Mouse (Mus musculus) liver, embryonic 15.5 days (tissue): ENCODE data around the gene N4bp3. TPM values are rescaled to one million over a fixed set of nuclear protein-coding genes. Genes with fewer than 3 reads are reported as not detected.
"Not testable (repeated sequence)": the region's sequence is repeated elsewhere in the genome, so short reads cannot be mapped to it uniquely, and the experiment has no call there.

Experiments used
- ATAC-seq: fragments of 200-750 bp; cut with Nextera tagmentation; 2 replicates; pipeline ENCODE4 v1.8.0; 2017; ENCODE audit warnings: moderate number of reproducible peaks, mild to moderate bottlenecking, moderate library complexity; ENCODE audit not compliant: insufficient read depth
- H3K27ac ChIP-seq: fragments of 300-500 bp; sonication (generic); replicated peaks from 2 replicates; pipeline ENCODE4 v1.5.1; 2015; ENCODE audit warnings: mild to moderate bottlenecking, inconsistent platforms
- H3K27me3 ChIP-seq: fragments of 300-500 bp; sonication (generic); 2 replicates; pipeline ENCODE4 v1.6.1; 2015; ENCODE audit warnings: mild to moderate bottlenecking, inconsistent platforms
- H3K36me3 ChIP-seq: fragments of 300-500 bp; sonication (generic); replicated peaks from 2 replicates; pipeline ENCODE4 v1.6.1; 2015; ENCODE audit warnings: moderate library complexity, mild to moderate bottlenecking, inconsistent platforms
- H3K4me1 ChIP-seq: fragments of 300-500 bp; sonication (generic); replicated peaks from 2 replicates; pipeline ENCODE4 v1.6.1; 2015; ENCODE audit warnings: inconsistent platforms
- H3K4me2 ChIP-seq: fragments of 300-500 bp; sonication (generic); 2 replicates; pipeline ENCODE4 v1.6.1; 2015; ENCODE audit warnings: moderate library complexity, mild to moderate bottlenecking, inconsistent platforms
- H3K4me3 ChIP-seq: fragments of 300-500 bp; sonication (generic); replicated peaks from 2 replicates; pipeline ENCODE4 v1.5.1; 2015; ENCODE audit warnings: mild to moderate bottlenecking, inconsistent platforms
- H3K9ac ChIP-seq: fragments of 300-500 bp; sonication (generic); 2 replicates; pipeline ENCODE4 v1.6.1; 2015; ENCODE audit warnings: moderate library complexity, mild to moderate bottlenecking, inconsistent platforms
- H3K9me3 ChIP-seq: fragments of 300-500 bp; sonication (generic); replicated peaks from 2 replicates; pipeline ENCODE4 v1.6.1; 2016; ENCODE audit warnings: inconsistent platforms
- WGBS: fragments of 180-500 bp; shearing (Covaris S2); methylation state at CpG from one replicate; pipeline ENCODE4 v1.1.7; 2015; ENCODE audit warnings: mixed read lengths; ENCODE audit not compliant: insufficient replicate concordance; 5-methylcytosine and 5-hydroxymethylcytosine counted together
- polyA plus RNA-seq: library from polyadenylated mRNA; unstranded; fragments of >200 nt; fragmentation: Nextera tagmentation; extraction: Ambion mirVana; gene quantifications from 2 replicates; pipeline ENCODE4 v1.2.1, GENCODE M21; 2015

N4bp3 gene
- polyA plus RNA-seq, 1 experiment from 2014 or later, result 2.9 TPM

DNA sequence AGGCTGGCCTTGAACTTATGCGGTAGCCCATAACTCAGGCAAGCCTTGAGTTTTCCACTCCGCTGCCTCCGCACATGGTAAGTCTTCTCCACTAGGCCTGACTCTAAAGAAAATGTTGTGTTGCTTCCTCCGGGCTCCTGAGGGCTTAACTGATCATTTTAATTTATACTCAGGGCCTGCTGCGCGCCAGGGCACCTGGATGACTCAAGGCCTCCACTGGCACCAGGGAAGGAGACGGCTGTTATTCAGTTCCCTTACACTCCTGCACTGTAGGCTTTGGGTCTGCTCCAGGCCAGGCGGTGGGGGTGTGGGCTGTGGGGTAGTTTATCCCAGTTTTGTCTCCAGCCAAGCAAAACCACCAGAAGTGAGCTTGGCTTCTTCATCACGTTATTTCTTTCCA is 22.6 kb upstream of the N4bp3 start:
- Histone ChIP-seq H3K4me3 (no peak overlapping the region), H3K9ac (no peak overlapping the region), H3K36me3 (no peaks in the 10 kb centered on the region), H3K27me3 (no peaks in the 10 kb centered on the region), H3K4me2 (no peak overlapping the region), H3K27ac (no peak overlapping the region), H3K4me1 (no peaks in the 10 kb centered on the region), H3K9me3 (no peaks in the 10 kb centered on the region)
- ATAC-seq, result no peak
- WGBS, result 73% methylated on average over 9 of the region's 9 CpGs

DNA sequence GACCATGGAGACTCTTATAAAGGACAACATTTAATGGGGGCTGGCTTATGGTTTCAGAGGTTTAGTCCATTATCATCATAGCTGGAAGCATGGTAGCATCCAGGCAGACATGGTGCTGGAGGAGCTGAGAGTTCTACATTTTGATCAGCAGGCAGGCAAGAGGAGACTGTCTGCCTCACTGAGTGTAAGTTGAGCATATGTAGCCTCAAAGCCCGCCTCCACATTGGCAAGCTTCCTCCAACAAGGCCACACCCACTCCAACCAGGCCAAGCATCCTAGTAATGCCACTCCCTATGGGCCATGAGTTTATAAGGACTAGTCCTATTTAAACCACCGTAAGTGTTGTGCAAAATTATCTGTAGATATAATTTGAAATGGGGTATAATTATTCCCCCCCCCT is 20.7 kb upstream of the N4bp3 start:
- Histone ChIP-seq H3K9ac (no peak overlapping the region), H3K27ac (no peak overlapping the region), H3K4me3 (no peak overlapping the region), H3K4me2 (no peak overlapping the region), H3K36me3 (no peaks in the 10 kb centered on the region), H3K4me1 (no peaks in the 10 kb centered on the region), H3K27me3 (no peaks in the 10 kb centered on the region), H3K9me3 (no peaks in the 10 kb centered on the region)
- no peak for ATAC-seq
- WGBS, result 52% methylated on average over 2 of the region's 2 CpGs

DNA sequence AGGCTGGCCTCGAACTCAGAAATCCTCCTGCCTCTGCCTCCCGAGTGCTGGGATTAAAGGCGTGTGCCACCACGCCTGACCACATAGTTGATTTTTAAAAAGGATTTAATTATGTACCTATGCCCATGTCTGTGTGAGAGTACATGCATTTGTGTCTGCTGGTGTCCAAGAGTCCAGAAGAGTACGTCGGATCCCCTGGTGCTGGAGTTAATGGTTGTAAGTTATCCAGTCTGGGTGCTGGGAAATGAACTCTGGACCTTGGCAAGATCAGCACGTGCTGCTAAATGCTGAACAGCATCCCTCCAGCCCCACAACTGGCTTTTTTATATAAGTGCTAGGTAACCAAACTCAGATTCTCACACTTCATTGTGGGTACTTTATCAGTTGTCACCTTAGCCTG is 20.2 kb upstream of the N4bp3 start:
- H3K36me3 ChIP-seq, result no peaks in the 10 kb centered on the region
- WGBS, result 71% methylated on average over 7 of the region's 7 CpGs
- no peaks in the 10 kb centered on the region for H3K4me1 ChIP-seq
- no peak overlapping the region for H3K27ac ChIP-seq
- no peak overlapping the region for H3K9ac ChIP-seq
- H3K27me3 ChIP-seq, result no peaks in the 10 kb centered on the region
- H3K4me3 ChIP-seq, result no peak overlapping the region
- H3K9me3 ChIP-seq, result no peaks in the 10 kb centered on the region
- no peak for ATAC-seq
- H3K4me2 ChIP-seq, result no peak overlapping the region

DNA sequence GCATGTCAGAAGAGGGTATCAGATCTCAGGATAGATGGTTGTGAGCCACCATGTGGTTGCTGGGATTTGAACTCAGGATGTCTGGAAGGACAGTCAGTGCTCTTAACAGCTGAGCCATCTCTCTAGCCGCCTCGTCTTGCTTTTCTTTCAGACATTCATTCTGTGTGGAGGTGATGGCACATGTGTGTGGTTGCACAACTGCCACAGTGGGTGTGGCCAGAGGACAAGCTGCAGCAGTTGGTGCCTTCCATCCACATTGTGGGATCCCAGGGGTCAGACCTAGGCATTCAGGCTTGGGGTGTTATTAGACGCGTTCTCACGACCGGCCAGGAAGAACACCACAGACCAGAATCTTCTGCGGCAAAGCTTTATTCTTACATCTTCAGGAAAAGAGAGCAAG is 14.1 kb upstream of the N4bp3 start:
- not testable (repeated sequence) for H3K36me3 ChIP-seq, ATAC-seq, H3K9ac ChIP-seq, H3K4me1 ChIP-seq, H3K4me2 ChIP-seq, H3K27ac ChIP-seq, H3K27me3 ChIP-seq, H3K4me3 ChIP-seq, H3K9me3 ChIP-seq
- WGBS, result 80% methylated on average over 7 of the region's 7 CpGs

DNA sequence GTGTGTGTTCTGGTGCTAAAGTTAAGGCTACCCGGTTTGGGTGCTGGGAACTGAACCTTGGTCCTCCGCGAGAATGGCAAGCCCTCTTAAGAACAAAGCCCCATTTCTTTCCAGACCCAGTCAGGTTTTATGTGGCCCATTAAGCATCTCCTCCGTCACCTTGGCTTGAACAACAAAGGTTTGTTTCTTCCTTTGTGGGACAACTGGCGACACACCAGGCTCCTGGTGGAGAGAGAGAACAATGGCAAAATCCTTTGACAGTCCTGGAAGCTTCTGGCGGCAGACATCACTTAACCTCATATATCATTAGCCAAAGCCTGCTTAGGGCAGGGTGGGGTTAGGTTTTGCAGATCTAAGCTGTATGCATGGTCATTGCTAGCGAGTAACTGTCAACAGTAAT is 12.0 kb upstream of the N4bp3 start:
- 72% methylated on average over 7 of the region's 7 CpGs for WGBS
- no peaks in the 10 kb centered on the region for H3K36me3 ChIP-seq
- no peak for ATAC-seq

DNA sequence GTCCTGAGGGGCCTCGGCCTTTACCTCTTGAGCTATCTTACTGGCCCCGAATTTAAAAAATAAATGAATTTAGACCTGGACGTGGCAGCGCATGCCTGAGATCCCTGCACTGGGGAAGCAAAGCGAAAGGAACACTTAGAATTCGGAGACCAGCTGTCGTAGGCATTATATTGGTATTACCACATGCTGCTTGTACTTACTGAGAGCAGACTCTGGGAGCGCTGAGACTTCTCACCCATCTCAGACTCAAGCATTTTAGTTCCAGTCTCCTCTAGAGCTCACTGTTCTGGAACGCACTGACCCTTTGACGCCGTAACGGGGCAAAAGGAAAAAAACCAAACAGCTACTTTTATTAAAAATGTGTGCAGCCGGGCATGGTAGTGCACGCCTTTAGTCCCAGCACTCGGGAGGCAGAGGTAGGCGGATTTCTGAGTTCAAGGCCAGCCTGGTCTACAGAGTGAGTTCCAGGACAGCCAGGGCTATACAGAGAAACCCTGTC is 11.3 kb upstream of the N4bp3 start:
- Histone ChIP-seq H3K4me2 (no peak overlapping the region), H3K27ac (no peak overlapping the region), H3K9me3 (no peaks in the 10 kb centered on the region), H3K9ac (no peak overlapping the region), H3K4me1 (peaks cover 10% of the 10 kb centered on the region), H3K27me3 (no peaks in the 10 kb centered on the region), H3K36me3 (no peaks in the 10 kb centered on the region), H3K4me3 (no peak overlapping the region)
- WGBS, result 77% methylated on average over 16 of the region's 16 CpGs
- ATAC-seq, result no peak

More for the DNA sequence above, 12.0 kb upstream of the N4bp3 start:
- H3K9ac ChIP-seq, result no peak overlapping the region
- no peaks in the 10 kb centered on the region for H3K9me3 ChIP-seq
- H3K4me2 ChIP-seq, result no peak overlapping the region
- no peak overlapping the region for H3K4me3 ChIP-seq
- peaks cover 10% of the 10 kb centered on the region for H3K4me1 ChIP-seq
- H3K27ac ChIP-seq, result no peak overlapping the region
- no peaks in the 10 kb centered on the region for H3K27me3 ChIP-seq

DNA sequence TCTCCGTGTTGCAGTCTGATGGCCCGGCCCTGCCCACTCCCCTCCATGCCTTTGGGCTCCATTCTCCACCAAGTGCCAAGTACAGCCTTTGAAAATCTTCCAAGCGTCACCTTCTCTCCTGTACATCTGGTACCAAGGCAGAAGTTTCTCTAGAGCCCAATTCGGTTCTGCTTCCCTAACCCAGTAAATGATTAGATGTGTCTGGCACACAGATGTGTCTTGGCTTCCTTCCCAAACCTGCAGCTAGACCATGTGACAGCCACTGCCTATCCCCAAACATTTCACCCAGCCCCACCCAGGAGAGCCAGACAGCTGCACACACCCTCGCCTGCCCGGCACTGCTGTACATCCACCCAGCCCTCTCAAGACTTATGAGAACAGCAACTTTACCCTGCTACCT is 8.1 kb upstream of the N4bp3 start:
- H3K4me2 ChIP-seq, result no peak overlapping the region
- no peaks in the 10 kb centered on the region for H3K27me3 ChIP-seq
- peaks cover 10% of the 10 kb centered on the region for H3K4me1 ChIP-seq
- H3K27ac ChIP-seq, result no peak overlapping the region
- 51% methylated on average over 6 of the region's 6 CpGs for WGBS
- no peaks in the 10 kb centered on the region for H3K36me3 ChIP-seq
- ATAC-seq, result peak; percentile 44; the same call in 1 of the 2 replicates
- H3K9ac ChIP-seq, result no peak overlapping the region
- H3K4me3 ChIP-seq, result no peak overlapping the region
- H3K9me3 ChIP-seq, result no peaks in the 10 kb centered on the region

DNA sequence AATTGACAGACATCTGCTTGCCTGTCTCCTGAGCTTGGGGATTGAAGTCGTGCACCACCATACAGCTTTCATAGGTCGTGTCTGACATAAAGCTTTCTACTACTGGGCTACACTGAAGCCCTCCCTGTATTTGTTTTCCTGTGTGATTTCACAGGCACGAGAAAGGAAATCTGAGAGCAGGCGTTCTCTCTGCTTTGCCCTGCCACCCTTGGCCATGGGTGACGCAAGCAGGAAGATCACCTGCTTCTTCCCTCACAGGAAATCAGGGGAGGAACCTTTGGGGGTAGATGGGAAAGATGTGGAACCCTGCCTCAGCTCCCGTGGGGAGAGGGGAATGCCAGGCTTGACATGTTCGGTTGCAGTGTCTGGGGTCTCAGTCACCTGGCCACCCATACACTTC is 7.6 kb upstream of the N4bp3 start:
- WGBS, result 39% methylated on average over 7 of the region's 7 CpGs
- H3K9ac ChIP-seq, result no peak overlapping the region

DNA sequence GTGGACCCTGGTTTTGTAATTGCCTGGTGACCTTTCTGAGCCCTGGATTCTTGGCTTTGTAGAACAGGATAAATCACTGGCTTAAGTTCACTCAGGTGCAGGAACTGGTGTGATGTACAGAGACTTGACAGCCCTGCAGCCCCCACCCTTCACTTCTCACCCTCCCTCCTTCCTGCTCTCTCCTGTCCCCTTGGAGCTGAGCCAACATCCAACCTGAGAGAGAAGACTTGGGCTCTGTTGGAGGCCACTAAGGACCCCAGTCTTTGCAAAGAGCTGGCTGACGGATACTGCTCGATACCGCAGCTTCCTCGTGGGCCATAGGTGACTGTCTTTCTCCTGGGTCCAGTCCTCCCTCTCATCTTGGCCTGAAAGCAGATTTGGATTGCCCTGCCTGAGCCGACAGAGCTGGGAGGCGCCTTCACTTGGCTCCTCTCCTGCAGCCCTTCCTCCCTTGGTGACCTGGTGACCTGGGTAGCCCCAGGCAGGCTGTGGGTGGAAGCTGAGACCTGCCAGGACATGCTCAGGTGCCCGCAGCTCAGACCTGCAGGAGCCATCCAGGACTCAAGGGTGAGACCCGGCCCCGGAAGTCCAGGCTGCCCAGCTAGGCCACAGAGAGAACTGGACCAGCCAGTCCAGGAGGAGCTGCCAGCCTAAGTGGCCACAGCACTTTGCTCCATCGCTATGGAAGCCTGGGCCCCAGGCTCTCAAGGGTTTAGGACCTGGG is 6.3 kb upstream of the N4bp3 start:
- Histone ChIP-seq H3K9me3 (no peaks in the 10 kb centered on the region), H3K4me2 (no peak overlapping the region), H3K9ac (no peak overlapping the region), H3K27ac (no peak overlapping the region), H3K4me1 (peaks cover 10% of the 10 kb centered on the region), H3K36me3 (no peaks in the 10 kb centered on the region), H3K27me3 (peaks cover 7% of the 10 kb centered on the region), H3K4me3 (no peak overlapping the region)
- ATAC-seq, result no peak
- WGBS, result 75% methylated on average over 10 of the region's 10 CpGs

More for the DNA sequence above, 7.6 kb upstream of the N4bp3 start:
- no peak overlapping the region for H3K4me2 ChIP-seq
- no peaks in the 10 kb centered on the region for H3K27me3 ChIP-seq
- ATAC-seq, result no peak
- no peaks in the 10 kb centered on the region for H3K9me3 ChIP-seq
- no peaks in the 10 kb centered on the region for H3K36me3 ChIP-seq
- H3K27ac ChIP-seq, result no peak overlapping the region
- H3K4me1 ChIP-seq, result peaks cover 10% of the 10 kb centered on the region
- H3K4me3 ChIP-seq, result no peak overlapping the region

DNA sequence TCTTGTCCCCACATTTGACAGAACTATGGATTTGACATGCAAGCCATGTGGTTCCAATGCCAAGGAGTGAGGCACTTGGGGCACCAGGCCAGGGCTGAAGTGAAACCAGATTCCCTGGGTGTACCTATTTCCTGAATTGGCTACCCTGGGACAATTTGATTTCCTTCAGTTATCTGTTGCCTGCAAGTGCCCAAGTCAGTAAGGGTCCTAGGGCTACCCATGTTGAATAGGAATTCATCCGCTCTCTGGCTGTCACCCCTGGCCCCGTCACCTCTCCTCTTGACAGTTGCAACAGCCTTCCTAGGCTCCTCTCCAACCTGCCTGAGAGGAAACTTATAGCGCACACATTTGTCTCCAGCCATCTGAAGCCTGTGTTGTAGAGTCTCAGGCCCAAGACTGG is 4.2 kb upstream of the N4bp3 start:
- no peak for ATAC-seq
- Histone ChIP-seq H3K9me3 (no peaks in the 10 kb centered on the region), H3K27me3 (peaks cover 27% of the 10 kb centered on the region), H3K4me3 (no peak overlapping the region), H3K4me2 (no peak overlapping the region), H3K36me3 (no peaks in the 10 kb centered on the region), H3K4me1 (peaks cover 23% of the 10 kb centered on the region), H3K9ac (no peak overlapping the region), H3K27ac (no peak overlapping the region)
- 73% methylated on average over 3 of the region's 3 CpGs for WGBS

DNA sequence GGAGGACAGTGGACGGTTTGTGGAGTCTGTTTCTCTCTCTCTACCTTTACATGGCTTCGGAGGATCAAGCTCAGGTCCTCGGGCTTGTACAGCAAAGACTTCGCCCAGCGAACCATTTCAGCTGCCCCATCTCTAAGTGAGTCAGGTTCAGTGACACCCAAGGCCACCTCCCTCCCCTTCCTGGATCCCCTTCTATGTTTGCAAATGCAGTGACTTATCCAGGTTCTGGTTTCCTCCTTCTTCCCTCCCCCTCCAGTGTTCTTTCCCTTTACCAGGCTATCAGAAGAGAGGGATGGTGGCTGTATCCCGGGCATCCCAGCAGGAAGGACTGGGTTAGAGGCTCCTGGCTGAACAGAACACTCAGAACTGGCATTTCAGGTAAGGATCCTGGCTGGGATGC is 3.1 kb upstream of the N4bp3 start:
- no peak overlapping the region for H3K4me3 ChIP-seq
- 61% methylated on average over 6 of the region's 6 CpGs for WGBS
- H3K9ac ChIP-seq, result no peak overlapping the region
- H3K27me3 ChIP-seq, result peaks cover 39% of the 10 kb centered on the region
- ATAC-seq, result no peak
- no peak overlapping the region for H3K27ac ChIP-seq
- H3K36me3 ChIP-seq, result no peaks in the 10 kb centered on the region
- H3K9me3 ChIP-seq, result no peaks in the 10 kb centered on the region
- H3K4me1 ChIP-seq, result peaks cover 26% of the 10 kb centered on the region
- no peak overlapping the region for H3K4me2 ChIP-seq

DNA sequence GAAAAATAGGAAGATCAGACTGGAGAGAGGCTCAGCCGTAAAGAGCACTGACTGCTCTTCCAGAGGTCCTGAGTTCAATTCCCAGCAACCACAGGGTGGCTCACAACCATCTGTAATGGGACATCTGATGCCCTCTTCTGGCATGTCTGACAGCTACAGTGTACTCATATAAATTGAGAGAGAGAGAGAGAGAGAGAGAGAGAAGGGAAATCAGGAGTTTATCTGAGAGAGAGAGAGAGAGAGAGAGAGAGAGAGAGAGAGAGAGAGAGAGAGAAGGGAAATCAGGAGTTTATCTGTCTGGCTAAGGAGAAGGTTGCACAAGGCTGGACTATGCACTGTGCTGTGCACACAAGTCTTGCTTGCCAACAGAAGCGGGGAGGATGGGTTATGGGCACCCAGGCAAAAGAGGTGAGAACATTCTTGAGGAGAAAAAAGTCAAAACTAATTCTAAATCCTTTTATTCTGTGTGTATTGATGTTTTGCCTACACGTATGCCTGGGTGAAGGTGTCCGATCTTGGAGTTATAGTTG is 2.3 kb upstream of the N4bp3 start:
- Histone ChIP-seq H3K4me3 (no peak overlapping the region), H3K9ac (no peak overlapping the region), H3K9me3 (no peaks in the 10 kb centered on the region), H3K27me3 (peaks cover 47% of the 10 kb centered on the region), H3K36me3 (no peaks in the 10 kb centered on the region), H3K4me1 (peaks cover 25% of the 10 kb centered on the region), H3K27ac (no peak overlapping the region), H3K4me2 (no peak overlapping the region)
- 66% methylated on average over 4 of the region's 4 CpGs for WGBS
- ATAC-seq, result no peak
